Mouse (Mus musculus) adrenal gland, postnatal 36 days (tissue): ENCODE results near the gene Prelid1. TPM values are rescaled to one million over a fixed set of nuclear protein-coding genes. Genes with fewer than 3 reads are reported as not detected.

Experiments used
- DNase-seq, 2 experiments: peaks; one replicate each; pipeline ENCODE4 v3.0.0; 2021; ENCODE audit warnings: mixed read lengths in 1 of 2
- long read RNA-seq, 2 experiments: library from polyadenylated mRNA; stranded (forward); transcript quantifications; one replicate each; pipeline ENCODE4 v2.0.0; 2021; ENCODE audit warnings: borderline sequencing depth in 2 of 2
- total RNA-seq, 2 experiments: library from RNA; stranded (reverse); gene quantifications; 2 replicates each; pipeline ENCODE4 v1.2.3; 2021

The Prelid1 gene
- total RNA-seq: 100 to 1,000 TPM; 149 to 154 TPM
- long read RNA-seq, experiment 1, transcript Prelid1-201 (5 exons, 2,644 nt): major isoform, 156 of 180 reads
- long read RNA-seq, experiment 1, partial matches to known transcripts: 5 of 180 reads
- long read RNA-seq, experiment 1, other reads (novel, unspliced or antisense): 18 of 180 reads
- long read RNA-seq, experiment 2, transcript Prelid1-201 (5 exons, 2,644 nt): major isoform, 57 of 66 reads
- long read RNA-seq, experiment 2, partial matches to known transcripts: 8 of 66 reads
- long read RNA-seq, experiment 2, other reads (novel, unspliced or antisense): 1 of 66 reads

DNA sequence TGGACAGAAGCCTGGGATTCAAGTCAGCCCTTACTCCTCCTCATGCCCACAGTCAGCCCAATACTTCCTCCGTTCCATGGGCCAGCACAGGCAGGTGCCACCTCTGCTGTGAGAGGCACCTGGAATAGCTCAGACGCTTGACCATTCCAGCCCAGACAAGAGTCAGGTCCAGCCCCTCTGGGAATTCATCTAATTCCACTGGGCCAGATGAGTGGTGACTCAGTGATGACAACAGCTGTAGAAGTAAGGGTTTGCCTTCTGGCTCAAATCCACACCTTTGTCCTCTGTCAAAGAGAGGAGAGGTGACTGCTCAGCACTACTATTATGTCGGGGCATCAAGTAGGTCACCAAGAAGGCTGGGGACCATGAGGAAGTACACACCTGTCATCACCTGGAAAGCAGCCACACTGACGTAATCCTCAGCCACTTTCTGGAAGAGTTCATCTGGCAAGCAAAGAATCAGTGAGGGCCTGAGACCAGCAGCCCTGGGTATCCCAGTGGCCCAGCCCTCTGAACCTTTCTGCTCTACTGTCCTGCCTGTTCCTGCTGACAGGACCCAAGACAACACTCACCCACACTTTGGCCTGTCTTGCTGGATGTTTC is at the start of gene Prelid1:
Gene Prelid1, plus strand, starts transcription at position 570 of the 603 bp plus-strand sequence.
- DNase-seq: no peak

DNA sequence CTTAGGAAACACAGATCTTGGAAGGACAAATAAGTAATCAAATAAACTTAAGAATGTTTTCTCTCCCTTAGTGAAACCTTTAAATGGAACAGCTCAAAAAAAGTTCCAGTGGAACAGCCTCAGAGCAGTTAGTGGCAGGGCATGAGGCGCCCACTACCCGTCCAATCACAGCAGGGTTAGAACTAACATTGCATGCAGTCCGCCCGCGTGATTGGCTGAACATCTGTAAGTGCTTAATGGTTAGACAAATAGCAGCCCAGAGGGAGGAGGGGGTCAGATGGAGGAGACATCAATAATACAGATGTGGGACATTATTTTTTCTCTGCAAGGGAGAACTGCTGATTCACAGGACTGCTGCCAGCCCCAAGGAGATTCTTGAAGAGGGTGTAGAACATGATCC is 43.1 kb upstream of the Prelid1 start:
- DNase-seq: no peak

DNA sequence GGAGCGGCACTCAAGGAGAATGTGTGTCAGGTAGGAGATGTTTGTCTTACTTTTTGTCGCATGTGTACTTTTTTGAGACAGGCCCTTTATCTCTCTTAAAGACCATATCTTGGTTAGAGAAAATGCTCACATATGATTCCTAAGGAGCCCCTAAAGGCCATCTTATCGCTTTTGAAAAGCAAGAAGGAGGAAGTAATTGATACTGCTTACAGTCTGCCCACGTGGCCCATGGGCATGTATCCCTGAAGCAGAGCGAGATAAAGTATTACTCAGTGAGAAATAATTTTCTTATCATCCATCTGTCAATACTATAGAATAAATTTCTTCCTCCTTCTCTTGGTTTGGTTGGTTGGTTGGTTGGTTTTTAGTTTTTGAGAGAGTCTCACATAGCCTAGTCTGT is 42.7 kb upstream of the Prelid1 start:
- DNase-seq: no peak

- DNase-seq: peak in 1 of 2 experiments; percentile 15
Measured at GRCm38 (mm10) chr13:55288854-55289253, 31.4 kb upstream of the Prelid1 start.

DNA sequence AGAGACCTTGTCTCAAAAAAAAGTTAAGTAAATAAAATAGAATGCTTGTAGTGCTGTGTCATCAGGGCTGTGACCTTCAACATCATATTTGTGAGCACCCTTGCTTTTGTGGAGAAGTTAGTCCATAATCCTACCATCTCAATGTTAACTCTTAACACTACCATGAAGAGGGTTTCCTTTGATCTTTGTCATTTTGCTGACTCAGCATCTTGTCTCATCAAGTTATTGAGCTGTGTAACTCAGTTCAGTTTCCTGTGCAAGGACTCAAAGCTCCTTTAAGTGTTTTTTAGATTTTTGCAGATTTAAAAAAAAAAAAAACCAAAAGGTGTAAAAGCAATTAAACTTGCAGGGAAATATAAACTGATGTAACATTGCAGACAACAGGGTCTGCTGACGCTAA is 23.5 kb upstream of the Prelid1 start:
- DNase-seq: no peak

- no peak for DNase-seq
Measured at GRCm38 (mm10) chr13:55300913-55301312, 19.4 kb upstream of the Prelid1 start.

DNA sequence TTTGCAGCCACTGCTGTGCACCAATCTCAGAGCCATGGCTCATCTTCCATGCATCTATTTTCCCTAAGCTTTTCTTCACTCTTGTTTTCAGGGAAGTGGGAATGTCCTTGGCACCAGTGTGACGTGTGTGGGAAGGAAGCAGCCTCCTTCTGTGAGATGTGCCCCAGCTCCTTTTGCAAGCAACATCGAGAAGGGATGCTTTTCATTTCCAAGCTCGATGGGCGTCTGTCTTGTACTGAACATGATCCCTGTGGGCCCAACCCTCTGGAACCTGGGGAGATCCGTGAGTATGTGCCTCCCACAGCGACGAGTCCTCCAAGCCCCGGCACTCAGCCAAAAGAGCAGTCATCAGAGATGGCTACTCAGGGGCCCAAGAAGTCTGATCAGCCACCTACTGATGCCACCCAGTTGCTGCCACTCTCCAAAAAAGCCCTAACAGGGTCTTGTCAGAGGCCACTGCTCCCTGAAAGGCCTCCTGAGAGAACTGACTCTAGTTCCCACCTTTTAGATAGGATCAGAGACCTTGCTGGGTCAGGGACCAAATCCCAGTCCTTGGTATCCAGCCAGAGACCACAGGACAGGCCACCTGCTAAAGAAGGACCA is 8.2 kb upstream of the Prelid1 start:
- DNase-seq: no peak

- DNase-seq: no peak
Measured at GRCm38 (mm10) chr13:55313051-55313450, 7.2 kb upstream of the Prelid1 start.

- no peak for DNase-seq
Measured at GRCm38 (mm10) chr13:55314891-55315412, 5.3 kb upstream of the Prelid1 start.

DNA sequence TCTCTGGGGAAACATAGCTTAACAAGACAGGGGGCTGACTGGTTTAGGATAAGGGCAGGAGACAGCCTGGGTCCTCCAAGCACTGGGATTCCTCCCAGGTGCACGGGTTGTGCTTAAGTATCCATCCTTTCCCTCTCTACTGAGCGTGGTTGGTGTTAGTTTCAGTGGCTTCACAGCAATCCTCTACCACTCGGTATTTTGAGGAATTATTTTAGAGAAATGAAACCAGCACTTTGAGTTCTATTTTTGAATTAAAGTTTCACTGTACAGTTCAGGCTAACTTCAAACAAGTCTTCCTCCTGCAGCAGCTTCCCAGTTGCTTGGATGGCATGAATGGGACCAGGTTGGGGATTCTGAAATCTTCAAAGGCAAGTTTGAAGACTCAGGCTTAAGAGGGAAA is 1.9 kb upstream of the Prelid1 start:
- no peak for DNase-seq

GRCm38 (mm10) chr13:55321434-55322129 is 1.3 kb downstream of the Prelid1 start, which contains the start of gene Rab24:
TSS of gene Rab24 (minus strand) at chr13:55321946.
- peak; percentile 90 to 93 for DNase-seq

GRCm38 (mm10) chr13:55322130-55322825 is 2.0 kb downstream of the Prelid1 start:
- DNase-seq: peak; percentile 34 to 59

DNA sequence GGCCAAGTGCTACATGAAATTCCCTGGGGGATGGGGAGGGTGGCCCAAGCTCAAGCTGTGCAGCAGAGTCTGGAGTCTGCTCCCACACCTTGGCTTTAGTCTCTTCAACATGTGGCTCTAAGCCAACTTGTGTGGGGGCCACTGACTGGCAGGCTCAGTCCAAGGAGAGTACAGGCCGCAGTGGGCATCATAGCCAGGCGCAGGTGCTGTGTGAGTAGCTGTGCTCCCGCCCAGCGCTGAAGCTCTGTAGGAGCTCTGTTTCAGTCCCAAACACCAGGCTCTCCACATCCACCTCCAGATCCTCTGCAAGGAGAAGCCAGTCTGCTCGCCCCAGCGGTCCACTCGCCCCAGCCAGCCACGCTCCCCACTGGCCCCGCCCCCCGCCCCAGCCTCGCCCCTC is 5.3 kb downstream of the Prelid1 start:
- no peak for DNase-seq

DNA sequence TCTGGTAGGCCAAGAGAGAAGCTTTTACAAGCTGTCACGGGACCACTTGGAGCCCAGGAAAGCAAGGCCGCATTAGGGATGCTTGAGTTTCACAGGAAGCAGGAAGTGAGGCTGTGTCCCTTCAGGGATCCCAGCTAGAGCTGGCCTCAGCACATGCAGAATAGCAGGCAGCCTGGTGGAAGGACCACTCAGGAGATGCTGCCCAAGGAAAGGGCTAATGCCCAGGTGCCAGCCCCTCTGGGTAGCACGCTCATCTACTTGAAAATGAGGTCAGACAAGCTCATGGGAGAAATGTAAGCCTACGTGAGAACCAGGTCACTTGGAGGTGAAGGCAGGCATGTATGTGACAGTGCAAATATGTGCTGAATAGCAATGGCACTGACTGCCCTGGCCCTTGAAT is 6.9 kb downstream of the Prelid1 start:
- DNase-seq: no peak

- peak; percentile 89 for DNase-seq
Measured at GRCm38 (mm10) chr13:55327633-55328032, 7.3 kb downstream of the Prelid1 start.

DNA sequence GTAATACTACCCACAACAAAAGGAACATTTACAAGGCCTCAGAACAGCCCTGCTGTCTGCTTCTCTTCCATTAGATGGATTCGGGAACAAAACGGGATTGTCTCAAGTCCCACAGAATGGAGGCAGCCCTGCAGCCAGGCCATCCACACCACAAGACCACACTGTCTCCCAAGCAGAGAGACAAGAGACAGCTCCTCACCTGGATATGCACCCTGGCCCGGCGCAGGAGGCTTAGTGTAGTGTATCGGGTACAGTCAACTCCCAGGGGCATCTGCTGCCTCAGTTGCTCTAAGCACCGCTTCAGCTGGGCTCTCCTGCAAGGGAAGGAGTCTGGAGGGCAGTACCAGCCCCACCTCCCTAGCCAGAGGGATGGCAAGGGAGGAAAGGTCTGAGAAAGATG is 7.9 kb downstream of the Prelid1 start:
- no peak for DNase-seq

GRCm38 (mm10) chr13:55328641-55329040 is 8.3 kb downstream of the Prelid1 start:
- DNase-seq: no peak

DNA sequence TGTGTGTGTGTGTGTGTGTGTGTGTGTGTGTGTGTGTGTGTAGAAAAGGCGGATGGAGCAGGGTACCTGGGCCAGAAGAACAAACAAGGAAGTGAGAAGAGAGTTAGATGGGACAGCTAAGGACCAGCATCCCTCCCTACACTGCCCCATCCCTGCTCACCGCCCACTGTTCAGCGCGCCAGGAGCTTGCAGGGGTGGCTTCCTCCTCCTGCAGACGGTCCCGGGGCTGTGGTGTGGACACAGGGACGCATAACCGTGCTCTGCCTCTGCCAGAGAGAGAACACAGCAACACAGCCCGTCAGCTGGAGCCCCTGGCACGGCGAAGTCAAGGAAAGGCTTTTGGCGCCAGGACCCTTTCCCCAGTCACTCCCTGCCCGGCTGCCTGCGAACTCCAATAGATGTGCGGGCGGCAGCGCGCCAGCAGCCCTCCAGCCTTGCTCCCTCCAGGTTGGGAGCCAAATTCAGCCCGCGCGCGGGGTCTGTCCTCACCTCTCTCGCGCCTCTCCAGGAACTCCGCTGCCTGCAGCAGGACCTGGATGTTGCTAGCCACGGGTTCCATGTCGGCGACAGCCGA is 8.9 kb downstream of the Prelid1 start:
- DNase-seq: no peak

- peak; percentile 84 to 90 for DNase-seq
Measured at GRCm38 (mm10) chr13:55329683-55330566, 9.6 kb downstream of the Prelid1 start, which contains the start of gene Mxd3. TSS of gene Mxd3 (minus strand) at chr13:55329823.
